Mouse (Mus musculus): ENCODE measurements around the gene Fbxo30.
"Not testable (repeated sequence)": the region's sequence is repeated elsewhere in the genome, so short reads cannot be mapped to it uniquely, and the experiment has no call there.

GRCm38 (mm10) chr10:11242988-11243387, 38.1 kb upstream of the Fbxo30 start:
- not testable (repeated sequence) for TF ChIP-seq EP300, CTCF (IDR thresholded peaks at IDR 0.05; ENCODE audit: low read depth)

All from heart, postnatal 0 days (tissue).